Mouse (Mus musculus): Measurements from ENCODE around the gene Fam213b. TPM values are rescaled to one million over a fixed set of nuclear protein-coding genes. Genes with fewer than 3 reads are reported as not detected.

The Fam213b gene
- total and polyA plus RNA-seq, 2 experiments from 2014 or later: 72.4 to 76.2 TPM

DNA sequence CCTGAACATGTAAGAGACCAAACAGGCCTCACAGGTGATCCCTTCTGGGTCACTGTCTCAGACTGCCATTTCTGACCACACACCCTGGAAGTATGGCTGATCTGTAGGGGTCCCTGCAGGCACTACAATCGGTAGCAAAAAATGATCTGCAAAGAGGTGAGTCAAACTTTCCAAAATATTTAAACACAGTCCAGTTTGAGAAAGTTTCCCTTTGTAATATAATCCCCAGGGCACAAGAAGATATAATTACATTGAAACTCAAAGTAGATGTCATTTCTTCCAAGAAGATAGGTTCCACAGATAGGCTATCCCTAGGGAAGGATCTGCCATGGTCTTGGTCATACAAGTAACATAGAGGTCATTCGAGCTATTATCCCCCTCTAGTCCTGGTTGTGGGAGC, 3.4 kb upstream of the Fam213b start:
- no peaks in the 10 kb centered on the region for H3K27me3 ChIP-seq (ENCODE audit: control insufficient read depth, insufficient read depth, low read length)
- no peak overlapping the region for H3K9ac ChIP-seq (replicated peaks; ENCODE audit: low read depth, low read length)
- no peaks in the 10 kb centered on the region for H3K36me3 ChIP-seq (replicated peaks; ENCODE audit: control insufficient read depth, insufficient read depth, low read length)
- no peak for TF ChIP-seq EP300 (IDR thresholded peaks at IDR 0.05; ENCODE audit: low read depth)
- TF ChIP-seq CTCF (IDR thresholded peaks at IDR 0.05; ENCODE audit: low read depth): no peak
- WGBS: 75% methylated on average over 2 of the region's 2 CpGs
- H3K4me3 ChIP-seq (ENCODE audit: low read depth, low read length): no peak overlapping the region
- H3K27ac ChIP-seq (ENCODE audit: low read depth): no peak overlapping the region
- DNase-seq (ENCODE audit: low spot score): no peak
- H3K4me2 ChIP-seq (ENCODE audit: low read depth, low read length): no peak overlapping the region
- ATAC-seq (ENCODE audit: insufficient read depth, low read depth): no peak
- no peaks in the 10 kb centered on the region for H3K9me3 ChIP-seq (replicated peaks; ENCODE audit: control insufficient read depth, low read length)
- peaks cover 19% of the 10 kb centered on the region for H3K4me1 ChIP-seq (ENCODE audit: control insufficient read depth, insufficient read depth)

DNA sequence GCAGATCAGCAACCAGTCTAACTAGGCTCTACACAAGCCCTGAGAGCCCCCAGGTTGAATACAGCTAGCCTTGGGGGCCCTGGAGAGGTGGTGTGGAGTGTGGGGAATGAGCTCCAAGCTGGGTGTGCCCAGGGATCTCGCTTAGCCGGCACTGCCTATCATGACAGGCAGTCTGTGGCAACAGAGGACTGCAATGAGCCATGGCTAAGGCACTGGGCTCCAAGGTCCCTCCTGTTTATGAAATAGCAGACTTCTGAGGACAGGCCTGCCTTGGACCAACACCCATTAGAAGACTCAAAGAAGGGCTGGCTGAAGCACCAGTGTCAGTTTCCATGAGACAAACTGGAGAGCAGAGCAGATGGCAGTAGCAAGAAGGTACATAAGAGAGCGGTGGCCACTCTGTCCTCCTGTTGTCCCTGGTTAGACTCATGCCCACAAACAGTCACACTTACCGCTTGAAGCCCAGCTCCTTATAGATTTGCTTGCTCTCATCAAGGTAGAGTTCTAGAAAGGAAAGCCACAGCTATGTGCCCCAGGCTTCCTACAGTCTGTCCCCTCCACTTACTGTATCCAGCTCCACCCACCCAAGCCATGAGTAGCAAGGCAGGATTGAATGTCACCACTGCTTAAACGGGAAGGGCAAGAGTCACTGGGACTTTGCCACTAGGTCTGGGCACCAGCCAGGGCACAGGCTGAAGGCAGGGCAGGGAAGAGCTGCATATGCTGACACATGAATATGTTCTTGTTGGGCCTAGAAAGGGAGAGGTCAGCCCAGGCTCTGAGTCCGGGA, 1.1 kb downstream of the Fam213b start:
- H3K27me3 ChIP-seq (ENCODE audit: control insufficient read depth, insufficient read depth, low read length): no peaks in the 10 kb centered on the region
- no peak for DNase-seq (ENCODE audit: low spot score)
- peak overlapping the region; percentile 60 for H3K4me3 ChIP-seq (ENCODE audit: low read depth, low read length)
- H3K4me1 ChIP-seq (ENCODE audit: control insufficient read depth, insufficient read depth): peaks cover 12% of the 10 kb centered on the region; the same call in 1 of the 2 replicates
- peak overlapping the region; percentile 60 for H3K27ac ChIP-seq (ENCODE audit: low read depth)
- H3K9ac ChIP-seq (replicated peaks; ENCODE audit: low read depth, low read length): peak overlapping the region; percentile 62
- no peaks in the 10 kb centered on the region for H3K9me3 ChIP-seq (replicated peaks; ENCODE audit: control insufficient read depth, low read length)
- WGBS: 62% methylated on average over 6 of the region's 6 CpGs
- peak overlapping the region; percentile 94 for H3K4me2 ChIP-seq (ENCODE audit: low read depth, low read length)
- ATAC-seq (ENCODE audit: insufficient read depth, low read depth): no peak
- no peaks in the 10 kb centered on the region for H3K36me3 ChIP-seq (replicated peaks; ENCODE audit: control insufficient read depth, insufficient read depth, low read length)
- TF ChIP-seq EP300 (IDR thresholded peaks at IDR 0.05; ENCODE audit: low read depth) (no peak), CTCF (IDR thresholded peaks at IDR 0.05; ENCODE audit: low read depth) (no peak)

DNA sequence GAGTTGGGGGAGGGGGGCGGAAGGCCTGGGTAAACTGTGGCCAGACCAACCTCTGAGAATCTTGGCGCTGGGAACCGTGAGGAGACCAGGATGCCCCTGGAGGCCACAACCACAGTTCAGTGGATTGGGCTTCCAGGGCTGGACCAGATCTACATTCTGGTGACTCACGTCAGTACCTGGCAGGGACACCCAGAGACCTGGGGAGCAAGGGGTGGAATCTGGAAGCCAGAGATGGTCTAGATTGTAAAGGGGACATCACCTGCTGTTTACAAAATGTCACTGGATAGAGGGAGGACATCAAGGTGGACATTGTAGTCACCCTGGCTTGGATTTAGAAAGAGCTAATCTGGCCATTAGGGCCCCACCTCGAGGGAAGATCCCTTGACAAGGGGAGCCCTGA, 3.4 kb downstream of the Fam213b start:
- no peak overlapping the region for H3K9ac ChIP-seq (replicated peaks; ENCODE audit: low read depth, low read length)
- no peak overlapping the region for H3K4me2 ChIP-seq (ENCODE audit: low read depth, low read length)
- H3K36me3 ChIP-seq (replicated peaks; ENCODE audit: control insufficient read depth, insufficient read depth, low read length): no peaks in the 10 kb centered on the region
- H3K27me3 ChIP-seq (ENCODE audit: control insufficient read depth, insufficient read depth, low read length): 0 out of 2 replicates have a peak, but pooled peaks cover 3% of the 10 kb centered on the region
- no peak for TF ChIP-seq CTCF (IDR thresholded peaks at IDR 0.05; ENCODE audit: low read depth)
- peaks cover 12% of the 10 kb centered on the region; the same call in 1 of the 2 replicates for H3K4me1 ChIP-seq (ENCODE audit: control insufficient read depth, insufficient read depth)
- no peak overlapping the region for H3K4me3 ChIP-seq (ENCODE audit: low read depth, low read length)
- ATAC-seq (ENCODE audit: insufficient read depth, low read depth) (no peak), DNase-seq (ENCODE audit: low spot score) (no peak)
- H3K9me3 ChIP-seq (replicated peaks; ENCODE audit: control insufficient read depth, low read length): no peaks in the 10 kb centered on the region
- WGBS: 70% methylated on average over 5 of the region's 5 CpGs
- no peak overlapping the region for H3K27ac ChIP-seq (ENCODE audit: low read depth)

DNA sequence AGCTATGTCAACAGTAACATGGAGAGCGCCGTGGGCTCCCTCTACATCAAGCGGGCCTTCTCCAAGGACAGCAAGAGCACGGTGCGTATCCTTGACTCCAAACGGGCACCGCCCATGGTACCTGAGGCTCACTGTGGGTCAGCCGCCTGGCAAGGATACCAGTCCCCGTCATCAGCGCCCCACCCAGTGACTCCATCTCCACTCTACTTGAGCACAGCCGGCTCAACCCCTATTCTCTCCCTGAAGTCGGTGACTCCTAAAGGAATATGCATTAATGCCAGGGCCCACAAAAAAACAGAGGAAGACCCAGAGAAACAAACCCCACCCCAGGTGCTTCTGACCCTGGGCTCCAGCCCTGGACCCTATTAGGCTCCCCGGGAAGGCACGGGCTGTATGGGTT, 8.0 kb downstream of the Fam213b start:
- WGBS: 83% methylated on average over 14 of the region's 14 CpGs
- DNase-seq (ENCODE audit: low spot score) (no peak), ATAC-seq (ENCODE audit: insufficient read depth, low read depth) (no peak)
- no peaks in the 10 kb centered on the region for H3K36me3 ChIP-seq (replicated peaks; ENCODE audit: control insufficient read depth, insufficient read depth, low read length)
- H3K4me3 ChIP-seq (ENCODE audit: low read depth, low read length): no peak overlapping the region
- H3K4me1 ChIP-seq (ENCODE audit: control insufficient read depth, insufficient read depth): no peaks in the 10 kb centered on the region
- H3K4me2 ChIP-seq (ENCODE audit: low read depth, low read length): no peak overlapping the region
- H3K27ac ChIP-seq (ENCODE audit: low read depth): no peak overlapping the region
- TF ChIP-seq CTCF (IDR thresholded peaks at IDR 0.05; ENCODE audit: low read depth) (no peak), EP300 (IDR thresholded peaks at IDR 0.05; ENCODE audit: low read depth) (no peak)
- H3K9ac ChIP-seq (replicated peaks; ENCODE audit: low read depth, low read length): no peak overlapping the region
- H3K27me3 ChIP-seq (ENCODE audit: control insufficient read depth, insufficient read depth, low read length): 0 out of 2 replicates have a peak, but pooled peaks cover 3% of the 10 kb centered on the region
- no peaks in the 10 kb centered on the region for H3K9me3 ChIP-seq (replicated peaks; ENCODE audit: control insufficient read depth, low read length)

DNA sequence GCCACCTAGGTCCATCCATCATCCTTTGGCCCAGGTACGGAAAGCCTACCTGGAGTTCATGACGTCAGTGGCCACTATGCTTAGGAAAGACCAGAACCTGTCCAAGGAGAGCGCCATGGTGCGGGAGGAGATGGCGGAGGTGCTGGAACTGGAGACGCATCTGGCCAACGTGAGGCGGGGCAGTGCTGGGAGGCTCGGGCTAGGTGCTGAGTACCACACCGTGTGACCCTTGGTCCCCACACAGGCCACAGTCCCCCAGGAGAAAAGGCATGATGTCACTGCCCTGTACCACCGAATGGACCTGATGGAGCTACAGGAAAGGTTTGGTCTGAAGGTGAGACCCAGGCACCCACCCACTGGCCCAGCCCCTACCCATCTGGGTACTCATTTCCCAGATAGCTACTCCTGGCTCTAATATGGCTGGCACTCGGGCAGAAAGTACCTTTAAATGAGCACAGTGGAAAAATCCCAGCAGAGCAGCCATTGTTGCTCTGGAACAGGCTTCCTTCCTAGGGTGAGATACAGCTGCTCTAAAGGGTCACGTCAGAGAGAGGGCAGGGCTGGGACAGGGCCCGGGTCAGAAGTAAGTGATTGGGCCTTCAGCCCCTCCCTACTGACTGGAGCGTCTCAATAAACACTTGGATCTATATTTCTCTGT, 11.2 kb downstream of the Fam213b start:
- H3K9me3 ChIP-seq (replicated peaks; ENCODE audit: control insufficient read depth, low read length): no peaks in the 10 kb centered on the region
- H3K27ac ChIP-seq (ENCODE audit: low read depth): no peak overlapping the region
- H3K4me1 ChIP-seq (ENCODE audit: control insufficient read depth, insufficient read depth): no peaks in the 10 kb centered on the region
- no peaks in the 10 kb centered on the region for H3K36me3 ChIP-seq (replicated peaks; ENCODE audit: control insufficient read depth, insufficient read depth, low read length)
- 73% methylated on average over 15 of the region's 15 CpGs for WGBS
- no peak overlapping the region for H3K4me2 ChIP-seq (ENCODE audit: low read depth, low read length)
- ATAC-seq (ENCODE audit: insufficient read depth, low read depth): 0 out of 2 replicates have a peak, but pooled peaks have one; percentile 7
- no peak for TF ChIP-seq EP300 (IDR thresholded peaks at IDR 0.05; ENCODE audit: low read depth)
- TF ChIP-seq CTCF (IDR thresholded peaks at IDR 0.05; ENCODE audit: low read depth): no peak
- H3K27me3 ChIP-seq (ENCODE audit: control insufficient read depth, insufficient read depth, low read length): 0 out of 2 replicates have a peak, but pooled peaks cover 3% of the 10 kb centered on the region
- no peak for DNase-seq (ENCODE audit: low spot score)
- H3K4me3 ChIP-seq (ENCODE audit: low read depth, low read length): no peak overlapping the region
- no peak overlapping the region for H3K9ac ChIP-seq (replicated peaks; ENCODE audit: low read depth, low read length)

Data from heart, postnatal 0 days (tissue).